Mouse (Mus musculus) megakaryocyte progenitor cell, adult 5-6 weeks (primary cell): ENCODE measurements around the gene Tcf20. TPM values are rescaled to one million over a fixed set of nuclear protein-coding genes. Genes with fewer than 3 reads are reported as not detected.

ENCODE experiments used
- ATAC-seq: replicated peaks from 2 replicates; pipeline ENCODE4 v1.8.0; 2016; ENCODE audit warnings: mild to moderate bottlenecking, moderate TSS enrichment, inconsistent platforms; ENCODE audit not compliant: poor library complexity
- total RNA-seq, 2 experiments: library from RNA; stranded (forward) in 1 of 2; stranded (reverse) in 1 of 2; fragments of 157-497, 149-512 nt in 1 of 2; fragments of 200-1000 nt in 1 of 2; gene quantifications; 2 replicates each; pipeline versions ENCODE4 v1.2.3 to v1.2.4; 2015 to 2017

Tcf20 gene
- total RNA-seq, 2 experiments from 2014 or later: 48.5 to 76.8 TPM

DNA sequence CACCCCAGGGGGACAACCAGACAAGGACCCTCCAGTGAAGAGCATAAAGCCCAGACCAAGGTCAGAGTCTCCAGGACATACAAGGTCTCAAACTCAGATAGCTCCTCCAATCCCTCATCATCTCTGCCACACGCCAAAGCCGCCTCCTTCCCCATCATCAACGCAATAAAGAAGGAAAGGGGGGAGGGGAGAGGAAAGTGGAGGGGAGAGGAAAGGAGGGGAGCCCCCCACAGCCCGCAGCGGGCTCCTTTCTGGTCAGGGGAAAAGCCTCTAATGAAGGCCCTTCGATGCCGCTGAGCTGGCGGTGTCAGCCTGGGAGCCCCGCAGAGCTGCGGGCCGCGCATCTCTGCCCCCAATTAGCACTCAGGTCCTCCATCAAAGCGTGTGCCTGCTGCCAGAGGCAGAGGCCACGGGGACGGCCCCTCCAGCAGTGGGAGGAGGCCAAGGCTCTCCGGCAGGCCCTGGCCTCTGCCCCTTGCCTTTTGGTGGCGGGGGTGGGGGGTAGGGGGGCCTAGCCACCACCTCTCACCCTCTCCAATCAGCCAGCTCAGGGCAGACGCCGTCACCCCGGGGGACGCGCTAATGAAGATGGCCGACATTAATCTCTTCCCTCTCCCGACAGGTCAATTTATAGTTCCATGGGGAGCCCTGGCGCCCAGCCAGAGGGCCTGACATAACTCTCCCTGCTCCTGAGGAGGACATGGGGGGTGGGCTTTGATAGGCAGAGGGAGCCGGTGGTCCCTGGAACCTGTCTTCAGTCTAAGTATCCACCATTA, 26.7 kb downstream of the Tcf20 start:
- ATAC-seq: no peak

DNA sequence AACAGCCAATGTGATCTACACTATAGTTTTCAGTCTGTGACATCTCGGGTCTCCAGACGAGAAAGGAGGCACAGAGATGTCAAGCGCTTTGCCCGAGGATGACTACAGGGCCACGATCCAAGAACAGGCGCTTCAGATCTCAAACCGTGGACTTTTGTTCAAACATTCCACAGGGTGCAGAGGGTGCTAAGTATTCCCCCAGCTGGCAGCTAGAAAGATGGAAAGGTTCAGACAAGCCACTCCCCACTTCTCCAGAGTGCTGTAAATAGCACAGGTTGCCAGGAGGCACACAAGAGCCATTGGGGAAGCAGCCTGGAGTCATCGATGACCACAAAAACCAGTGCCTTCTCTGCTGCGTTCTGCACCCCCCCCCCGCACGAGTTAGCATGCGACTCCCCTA, 28.5 kb downstream of the Tcf20 start:
- no peak for ATAC-seq

DNA sequence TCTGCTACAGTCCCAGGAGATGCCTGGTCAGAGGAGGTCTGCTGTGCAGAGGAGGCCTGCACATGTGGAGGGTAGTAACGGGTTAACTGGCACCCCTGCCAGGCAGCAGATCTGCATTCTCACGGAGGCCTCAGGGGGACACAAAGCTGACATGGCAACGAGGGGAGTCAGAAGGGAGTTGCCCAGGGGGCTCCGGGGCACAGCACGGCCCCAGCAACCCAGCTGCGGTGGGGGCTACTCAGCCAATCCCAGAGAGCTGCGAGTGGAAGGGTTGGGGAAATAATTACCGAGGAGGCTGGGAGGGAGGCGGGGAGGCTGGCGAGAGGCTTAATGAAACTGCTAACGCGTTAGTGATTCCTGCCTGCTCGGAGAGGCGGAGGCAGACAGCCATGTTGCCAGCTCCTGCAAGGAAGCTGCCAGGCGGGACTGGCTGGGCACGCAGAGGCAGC, 29.4 kb downstream of the Tcf20 start:
- ATAC-seq: peak; percentile 57

DNA sequence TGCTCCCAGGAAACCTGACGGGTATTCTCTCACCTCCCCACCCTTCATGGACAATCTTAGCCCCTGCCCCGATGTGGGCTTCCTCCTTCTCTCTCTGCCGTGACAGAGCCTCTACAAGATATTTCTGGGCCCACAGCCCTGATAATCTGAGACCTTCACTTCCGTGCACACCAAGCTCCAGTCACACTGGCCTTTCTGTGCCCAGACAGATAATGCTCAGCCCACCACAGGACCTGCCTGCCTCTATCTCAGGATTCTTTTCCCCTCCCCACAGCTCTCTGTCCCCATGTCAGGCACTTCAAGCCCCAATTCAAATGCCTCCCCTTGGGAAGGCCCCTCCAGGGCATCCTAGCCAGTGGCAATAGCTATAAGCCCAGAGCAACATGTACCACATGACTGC, 31.0 kb downstream of the Tcf20 start:
- peak; percentile 29; the same call in 1 of the 2 replicates for ATAC-seq

DNA sequence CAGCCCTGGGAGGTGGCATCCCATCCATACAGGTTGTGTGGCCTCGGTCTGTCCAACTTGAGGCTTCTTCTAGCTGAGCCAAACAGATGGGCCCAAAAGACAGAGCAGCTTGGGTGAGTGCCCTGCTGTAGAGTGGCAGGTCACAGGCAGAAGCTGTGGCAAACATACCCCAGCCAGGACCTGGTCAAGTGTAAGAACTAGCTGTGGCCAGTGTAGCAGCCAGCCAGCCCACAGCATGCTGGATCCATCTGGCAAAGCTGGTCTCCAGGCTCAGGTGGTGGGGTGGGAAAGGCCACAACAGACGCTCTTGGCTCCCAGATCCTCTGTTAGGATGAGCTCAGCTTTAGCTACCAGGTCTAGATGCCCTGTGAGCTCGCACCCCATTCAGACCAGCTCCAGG, 31.4 kb downstream of the Tcf20 start:
- no peak for ATAC-seq

DNA sequence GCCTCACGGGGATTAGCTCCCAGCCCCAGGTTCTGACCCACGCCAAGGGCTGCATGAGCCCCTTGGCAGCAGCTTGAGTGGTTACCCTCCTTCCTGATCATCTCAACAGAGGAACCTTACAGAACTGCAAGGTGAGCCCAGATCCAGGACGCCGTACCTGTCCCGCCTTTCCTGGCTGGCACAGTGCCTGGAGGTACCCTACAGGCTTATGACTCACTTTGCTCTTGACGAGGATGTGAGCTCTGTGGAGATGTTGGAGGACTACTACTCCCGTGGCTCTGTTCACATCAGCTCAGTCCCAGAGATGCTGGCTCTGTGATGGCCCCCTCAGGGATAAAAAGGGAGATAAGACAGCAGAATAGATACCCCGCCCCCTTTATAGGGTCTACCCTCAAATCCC, 32.4 kb downstream of the Tcf20 start:
- ATAC-seq: no peak

DNA sequence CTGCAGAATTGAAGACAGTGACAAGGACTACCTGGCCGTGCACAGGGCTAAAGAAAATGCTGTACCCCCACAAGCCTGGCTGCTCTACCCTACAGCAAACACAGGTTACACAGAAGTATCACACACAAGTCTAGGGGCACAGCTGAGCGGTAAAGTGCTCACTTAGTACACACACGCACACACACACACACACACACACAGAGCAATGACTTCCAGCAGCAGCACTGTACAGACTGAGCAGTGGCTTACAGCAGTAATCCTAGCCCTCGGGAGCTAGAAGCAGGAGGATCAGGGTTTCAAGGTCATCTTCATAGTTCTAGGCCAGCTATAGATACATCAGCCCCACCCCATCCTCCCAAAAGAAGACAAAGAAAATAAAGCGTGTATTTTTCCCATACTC, 33.6 kb downstream of the Tcf20 start:
- ATAC-seq: no peak

DNA sequence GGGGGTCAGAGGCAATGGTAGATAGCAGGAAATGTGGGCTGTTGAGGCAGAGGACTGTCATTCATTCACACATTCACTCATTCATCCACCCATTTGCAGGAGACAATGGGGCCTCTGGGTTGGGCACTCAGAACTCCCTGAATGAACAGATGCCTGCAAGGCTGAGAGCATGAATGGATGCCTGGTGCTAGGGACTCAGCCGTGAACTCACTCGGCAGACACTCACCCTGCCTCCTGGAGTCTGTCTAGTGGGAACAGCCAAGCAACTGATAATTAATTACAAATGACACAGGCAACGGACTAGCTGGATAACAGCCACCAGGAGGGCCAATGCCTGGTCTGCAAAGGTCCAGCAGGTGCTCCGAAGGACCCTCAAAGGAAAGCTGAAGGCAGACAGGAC, 34.6 kb downstream of the Tcf20 start:
- no peak for ATAC-seq

DNA sequence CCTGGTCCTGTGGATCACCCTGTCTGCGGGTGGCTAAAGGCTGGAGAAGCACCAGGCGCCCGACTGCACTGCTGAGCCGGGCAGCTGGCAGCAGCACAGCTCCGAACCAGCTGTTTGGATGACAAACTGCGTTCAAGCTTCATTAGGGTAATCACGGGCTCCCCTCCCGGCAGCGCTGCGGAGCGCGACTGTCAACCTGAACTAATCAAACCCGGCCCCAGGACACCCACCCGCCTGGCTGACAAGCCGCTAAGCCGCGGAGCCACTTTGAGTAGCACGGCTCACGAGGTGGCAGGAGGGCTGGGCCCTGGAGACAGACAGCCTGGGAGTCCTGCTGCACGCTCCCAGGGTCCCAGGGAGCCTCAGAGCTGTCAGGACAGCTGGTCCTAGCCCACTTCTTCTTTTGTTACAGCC, 35.4 kb downstream of the Tcf20 start:
- peak; percentile 62 for ATAC-seq

DNA sequence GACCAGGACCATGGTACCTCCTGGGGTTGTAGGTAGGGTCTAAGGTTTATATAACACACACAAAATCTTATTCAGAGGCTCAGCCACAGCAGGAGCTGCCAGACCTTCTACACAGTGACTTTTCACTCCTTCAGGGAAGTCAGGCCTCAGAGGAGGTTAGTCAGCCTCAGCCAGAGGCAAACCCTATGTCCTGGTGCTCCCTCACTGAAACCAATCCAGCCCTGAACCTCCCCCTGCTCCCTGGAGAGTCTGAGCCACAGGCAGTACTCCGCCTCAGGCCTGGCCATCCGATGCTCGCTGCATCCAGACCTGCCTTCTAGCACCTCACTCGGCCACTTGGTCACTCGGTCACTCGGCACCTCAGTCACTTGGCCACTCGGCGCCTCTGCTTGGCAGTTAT, 37.4 kb downstream of the Tcf20 start:
- no peak for ATAC-seq

DNA sequence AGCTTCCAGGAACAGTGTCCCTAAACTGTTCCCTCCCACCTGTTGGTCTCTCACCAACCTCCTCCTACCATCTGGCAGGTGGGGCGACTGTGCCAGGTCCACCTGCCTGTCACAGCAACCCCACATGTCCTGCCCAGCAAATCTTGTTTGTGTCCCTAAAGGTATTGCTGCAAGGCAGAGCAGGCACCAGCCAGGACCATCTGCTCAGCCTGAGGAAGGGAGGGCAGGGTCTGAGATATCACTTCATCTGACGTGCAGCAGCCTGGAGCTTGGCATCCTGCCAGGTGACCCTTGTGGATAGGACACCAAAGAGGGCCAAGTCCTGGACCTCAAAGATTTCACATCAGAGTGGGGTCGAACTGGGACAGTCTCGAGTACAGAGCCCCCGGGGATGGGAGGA, 40.2 kb downstream of the Tcf20 start:
- ATAC-seq: no peak

DNA sequence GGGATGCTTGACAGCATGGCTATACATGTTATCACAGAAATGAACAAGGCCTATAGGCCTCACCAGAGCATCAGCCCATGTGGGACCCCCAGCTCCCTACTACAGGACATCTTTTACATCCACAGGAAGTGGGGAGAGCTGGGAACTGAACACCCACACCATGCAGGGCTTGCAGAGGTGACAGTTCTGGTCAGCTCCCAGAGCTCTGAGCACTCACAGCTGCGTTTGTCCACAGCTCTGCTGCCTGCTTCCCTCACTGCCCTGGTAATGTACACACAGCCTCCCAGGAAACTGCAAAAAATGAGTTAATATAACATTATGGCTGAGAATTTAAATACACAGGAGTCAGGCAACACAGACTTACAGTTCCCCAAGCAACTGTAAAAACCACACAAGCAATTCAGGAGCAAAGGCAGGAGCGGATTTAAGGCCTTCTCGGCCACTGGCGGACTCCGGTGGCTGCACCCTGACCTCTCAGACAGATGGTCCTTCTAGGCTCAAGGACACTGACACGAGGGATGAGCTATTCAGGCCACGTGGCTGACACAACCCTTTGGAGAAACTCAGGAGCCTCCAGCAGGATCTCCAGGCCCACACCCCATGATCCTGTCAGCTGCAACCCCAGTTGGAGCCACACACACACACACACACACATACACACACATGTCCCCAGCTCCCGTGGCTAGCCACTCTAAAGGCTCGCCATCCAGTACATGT, 43.0 kb downstream of the Tcf20 start:
- no peak for ATAC-seq

DNA sequence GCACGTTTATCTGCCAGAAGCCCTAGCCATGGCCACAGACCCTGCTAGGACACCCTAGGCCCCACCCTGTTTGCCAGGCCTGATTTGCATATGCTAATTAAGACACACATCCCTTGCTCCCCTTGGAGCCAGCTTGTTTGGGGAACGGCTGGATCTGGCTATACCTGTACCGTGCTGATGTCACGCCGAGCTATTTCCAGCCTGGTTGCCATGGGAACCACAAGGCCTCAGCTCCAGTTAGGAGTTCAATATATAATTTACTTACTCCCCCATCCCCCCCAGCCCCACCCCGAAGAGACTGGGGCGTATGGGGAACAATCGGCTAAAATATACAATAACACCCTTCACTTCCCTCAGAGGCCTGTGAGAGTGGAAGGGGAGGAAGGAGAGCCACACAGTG, 45.9 kb downstream of the Tcf20 start:
- no peak for ATAC-seq

DNA sequence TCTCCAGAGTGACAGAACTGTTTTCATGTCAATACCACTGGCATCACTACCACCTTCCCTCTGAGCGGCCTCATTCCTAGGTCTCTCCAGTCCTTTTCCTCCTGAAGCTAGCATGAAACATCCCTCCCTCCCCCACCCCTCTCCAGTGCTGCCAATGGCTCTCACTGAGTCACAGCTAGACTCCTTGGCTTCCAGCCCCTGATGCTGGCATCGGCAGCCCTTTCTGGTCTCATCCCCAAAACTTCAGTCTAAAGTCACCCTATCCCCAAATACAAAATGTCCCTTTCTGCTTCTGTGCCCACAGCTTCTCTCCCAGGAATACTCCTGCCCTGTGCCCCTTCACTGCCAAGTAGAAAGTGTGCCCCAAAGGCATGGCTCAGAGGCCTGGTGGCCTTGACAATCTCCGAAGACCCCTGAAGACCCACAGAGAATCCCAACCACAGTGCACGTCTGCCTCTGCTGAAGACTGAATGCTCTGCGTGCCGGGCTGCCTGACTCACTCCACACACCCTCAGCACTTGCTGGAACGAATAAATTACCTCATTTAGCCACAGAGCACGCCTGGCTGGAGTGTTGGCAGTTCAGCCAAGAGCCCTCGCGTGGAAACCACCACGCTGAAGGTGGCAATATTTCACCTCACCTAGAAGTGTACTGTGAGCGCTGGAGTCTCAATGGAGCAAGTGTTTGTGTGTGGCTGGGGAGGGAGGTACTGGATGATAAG, 47.0 kb downstream of the Tcf20 start:
- ATAC-seq: no peak

DNA sequence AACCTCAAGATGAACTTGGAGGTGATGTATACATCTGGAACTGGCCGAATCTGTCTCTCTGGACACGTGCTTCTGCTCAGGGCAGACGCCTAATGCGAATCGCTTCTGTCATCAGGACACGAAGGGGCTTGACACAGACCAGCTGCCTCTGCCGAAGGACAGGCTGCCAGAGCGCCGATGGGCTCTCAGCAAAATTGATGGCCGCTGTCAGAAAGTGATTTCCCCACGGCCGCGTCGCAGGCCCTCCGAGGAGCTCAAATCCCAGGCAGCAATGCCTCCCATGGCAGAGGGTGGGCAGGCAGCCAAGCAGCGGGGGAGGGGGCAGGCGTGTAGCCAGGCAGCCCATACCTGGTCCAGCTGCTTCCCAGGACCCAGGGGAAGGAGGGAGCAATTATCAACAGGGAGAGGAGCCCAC, 49.5 kb downstream of the Tcf20 start:
- ATAC-seq: no peak

DNA sequence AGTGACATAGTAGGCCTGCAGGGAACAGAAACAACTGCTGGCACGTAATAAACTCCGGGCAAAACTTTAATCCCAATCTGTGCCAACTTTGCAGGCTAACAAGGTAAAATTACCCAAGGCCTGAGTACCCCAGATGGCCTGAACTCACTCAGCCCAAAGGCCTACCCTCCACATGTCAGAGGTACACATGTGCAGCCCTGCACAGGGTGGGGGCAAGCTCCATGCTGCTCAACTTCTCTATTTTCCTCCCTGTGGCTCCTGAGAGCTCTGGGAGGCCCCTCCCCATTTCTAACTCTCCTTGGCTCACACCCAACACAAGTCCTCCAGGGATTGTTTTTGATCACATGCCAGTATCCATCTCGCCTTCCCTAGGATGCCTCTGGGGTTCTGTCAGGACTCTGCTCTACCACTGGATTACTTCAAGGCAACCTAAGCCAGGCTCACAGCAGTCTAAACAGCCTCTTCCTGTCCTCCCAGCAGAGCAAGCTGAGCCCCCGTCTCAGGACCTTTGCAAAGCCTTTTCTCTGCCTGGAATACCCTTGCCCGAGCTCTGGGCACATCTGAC, 50.2 kb downstream of the Tcf20 start:
- peak; percentile 61; the same call in 1 of the 2 replicates for ATAC-seq

DNA sequence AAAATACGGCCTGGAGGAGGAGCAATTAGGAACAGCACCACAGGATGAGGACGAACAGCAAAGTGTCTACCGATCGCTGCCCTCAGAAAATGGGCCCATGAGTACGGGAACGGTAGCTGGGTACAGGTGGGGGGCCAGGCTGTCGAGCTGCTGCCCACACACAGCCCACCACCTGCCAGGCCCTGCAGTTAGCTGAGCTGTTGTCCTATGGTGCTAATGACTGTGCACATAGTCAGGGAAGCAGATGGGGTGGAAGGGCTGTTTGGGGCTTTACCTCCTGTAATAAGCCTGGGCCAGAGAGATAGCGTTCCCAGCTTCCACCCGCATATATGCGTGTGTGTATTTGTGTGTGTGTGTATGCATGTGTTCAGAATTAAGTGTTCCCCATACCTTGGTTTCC, 52.7 kb downstream of the Tcf20 start:
- no peak for ATAC-seq

DNA sequence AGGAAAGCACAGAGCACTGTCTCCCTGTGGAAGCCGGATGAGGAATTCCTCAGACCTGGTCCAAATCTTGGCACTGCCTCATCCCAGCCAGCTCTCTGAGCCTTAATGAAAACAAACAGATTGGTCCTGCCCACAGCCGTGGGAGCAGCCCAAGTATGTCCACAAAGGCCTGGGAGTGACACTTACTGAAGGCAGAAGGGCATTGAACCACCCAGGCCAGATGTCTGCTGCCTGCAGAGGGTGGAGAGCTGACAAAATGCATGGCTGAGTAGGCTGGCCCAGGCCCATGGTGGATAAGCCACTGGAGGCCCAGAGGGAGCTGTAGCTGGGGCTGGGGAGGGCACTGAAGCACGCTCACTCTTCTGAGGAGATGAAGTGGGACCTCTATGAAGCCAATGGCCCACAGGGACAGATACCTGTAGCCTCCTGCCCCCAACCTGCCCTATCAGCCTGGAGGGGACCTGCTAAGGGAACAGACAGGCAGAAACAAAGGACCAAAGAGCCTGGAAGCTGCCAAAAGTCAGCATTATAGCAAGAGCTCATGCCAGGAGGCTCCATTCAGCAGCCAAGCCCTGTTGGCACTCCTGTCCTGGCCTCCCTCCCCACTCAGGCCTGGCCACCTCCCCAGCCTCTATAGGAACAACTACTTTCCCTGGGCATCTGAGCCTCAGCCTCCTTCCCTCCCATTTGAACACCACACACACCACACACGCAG, 54.6 kb downstream of the Tcf20 start:
- no peak for ATAC-seq

DNA sequence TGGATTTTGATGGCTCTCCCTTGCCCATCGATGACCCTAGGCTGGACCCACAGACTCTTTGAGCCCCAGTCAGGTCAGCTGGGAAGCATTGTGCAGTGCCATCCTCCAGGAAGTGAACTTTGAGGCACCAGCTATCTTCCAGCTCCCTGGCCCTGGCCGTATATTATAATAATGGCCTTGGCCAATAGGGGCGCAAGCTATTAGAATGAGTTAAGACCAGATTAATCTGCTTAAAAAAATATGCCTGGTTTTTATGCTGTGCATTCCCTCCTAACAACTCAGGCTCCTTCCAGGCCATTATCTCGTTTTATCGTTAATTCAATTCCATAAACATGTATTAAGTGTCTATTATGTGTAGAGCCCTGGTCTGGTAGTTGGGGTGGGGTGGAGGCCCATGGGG, 56.2 kb downstream of the Tcf20 start:
- no peak for ATAC-seq

DNA sequence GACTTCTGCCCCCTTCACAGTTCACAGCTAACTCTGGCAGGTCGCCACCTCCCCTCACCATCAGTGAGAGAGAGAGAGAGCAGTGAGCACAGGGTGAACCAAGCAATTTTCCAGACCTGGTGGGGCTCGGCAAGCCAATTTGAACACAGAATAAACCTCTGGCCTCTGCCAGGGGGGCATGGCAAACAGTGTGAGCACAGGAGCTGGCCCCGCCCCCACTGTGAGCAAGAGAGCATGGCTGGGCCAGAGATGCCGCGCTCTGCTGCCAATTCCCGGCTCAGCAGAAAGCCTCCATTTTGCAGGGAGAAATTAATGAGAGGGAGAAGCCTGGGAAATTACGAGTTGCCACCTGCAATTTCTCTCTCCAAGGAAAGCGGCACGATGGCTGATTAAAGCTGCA, 58.1 kb downstream of the Tcf20 start:
- ATAC-seq: no peak

DNA sequence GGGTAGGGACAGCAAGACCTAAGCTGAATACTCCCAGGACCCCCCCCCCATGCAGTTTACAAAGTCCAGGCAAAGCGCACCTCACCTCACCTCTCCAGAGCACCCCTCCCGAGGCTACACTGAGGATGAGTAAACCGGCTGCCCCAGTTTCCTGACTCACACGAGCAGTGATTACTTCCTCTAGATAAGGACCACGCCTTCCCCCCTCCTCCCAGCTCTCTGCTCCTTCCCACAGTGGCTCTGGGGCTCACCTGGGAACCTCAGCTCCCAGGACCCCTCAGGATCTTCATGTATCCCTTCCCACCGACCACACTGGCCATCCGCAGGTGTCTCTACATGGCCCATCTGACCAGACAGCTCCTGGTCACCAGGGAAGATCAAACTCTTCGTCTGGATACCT, 58.8 kb downstream of the Tcf20 start:
- ATAC-seq: no peak
